Comparison of ENCODE assay signal across 8 mouse cellular contexts in the genomic region with DNA sequence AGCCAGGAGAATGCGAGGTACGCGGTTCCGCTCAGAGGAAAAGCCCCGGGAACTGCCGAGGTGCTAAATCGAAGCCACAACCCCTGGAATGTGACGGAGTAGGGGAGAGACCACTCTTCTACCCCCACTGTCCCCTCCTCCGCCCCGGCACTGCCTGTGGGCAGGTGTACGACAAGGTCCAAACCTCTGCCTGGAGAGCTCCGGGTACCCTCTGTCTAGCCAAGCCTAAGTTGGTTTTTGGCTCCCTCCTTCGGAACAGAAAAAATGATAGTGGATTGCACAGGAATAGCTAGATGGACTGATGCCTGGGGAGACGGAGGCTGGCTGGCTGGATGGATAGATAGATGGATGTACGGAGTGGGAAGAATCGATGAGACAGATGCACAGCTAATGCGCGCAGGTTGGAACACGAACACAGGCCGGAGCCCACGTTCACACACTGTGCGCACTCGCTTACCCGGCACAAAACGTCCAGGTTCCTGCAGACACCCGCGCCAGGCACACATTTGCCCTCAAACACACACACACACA. TPM values are rescaled to one million over a fixed set of nuclear protein-coding genes. Genes with fewer than 3 reads are reported as not detected.
DNase-seq lines count a peak whose midpoint lies in the region; ATAC-seq and TF ChIP-seq lines count a peak whose summit lies in the region.

No protein-coding gene starts in this region.

- peak overlapping the region; percentile 64 for H3K4me3 ChIP-seq in kidney, adult 2 months (ENCODE audit: insufficient read depth, low read depth, low read length)
- H3K4me3 ChIP-seq in midbrain, embryonic 11.5 days (ENCODE audit: low read depth, low read length), result peak overlapping the region; percentile 74
- H3K4me3 ChIP-seq in stomach, embryonic 14.5 days (ENCODE audit: low read depth, low read length), result peak overlapping the region; percentile 65

- H3K4me2 ChIP-seq in midbrain, embryonic 11.5 days, result peak overlapping the region; percentile 77
- H3K4me2 ChIP-seq in stomach, embryonic 14.5 days (replicated peaks; ENCODE audit: low read depth, low read length), result peak overlapping the region; percentile 95

- intact Hi-C loops in left cerebral cortex, postnatal 4 days (cut with DNase I), result loop anchor here (10.0 kb wide), 3 partner anchors 879 to 1439 kb away; no protein-coding TSS in a partner anchor

- no peaks in the 10 kb centered on the region for H3K27me3 ChIP-seq in kidney, adult 2 months (replicated peaks; ENCODE audit: control insufficient read depth, insufficient read depth, low read length)
- H3K27me3 ChIP-seq in midbrain, embryonic 11.5 days (ENCODE audit: control insufficient read depth, insufficient read depth, low read length), result peaks cover 10% of the 10 kb centered on the region
- H3K27me3 ChIP-seq in stomach, embryonic 14.5 days (ENCODE audit: control insufficient read depth, insufficient read depth, low read length), result no peaks in the 10 kb centered on the region; the same call in 1 of the 2 replicates

- H3K9ac ChIP-seq in midbrain, embryonic 11.5 days (ENCODE audit: low read length), result peak overlapping the region; percentile 80
- H3K9ac ChIP-seq in stomach, embryonic 14.5 days (replicated peaks; ENCODE audit: low read depth, low read length), result peak overlapping the region; percentile 50; the same call in 1 of the 2 replicates

- DNase-seq in ES-CJ7 (ENCODE audit: low read depth, low spot score), result peak; percentile 53
- DNase-seq in heart, adult 8-10 months (ENCODE audit: low spot score), result peak; percentile 74
- peak; percentile 86 for DNase-seq in kidney, adult 2 months
- peak; percentile 30 for DNase-seq in left cerebral cortex, postnatal 4 days
- DNase-seq in midbrain, embryonic 11.5 days (ENCODE audit: low spot score, missing footprints), result peak; percentile 97

- peak; percentile 9; the same call in 1 of the 2 replicates for ATAC-seq in common myeloid progenitor, adult 5-6 weeks (replicated peaks; ENCODE audit: low read depth, poor library complexity, severe bottlenecking)
- ATAC-seq in midbrain, embryonic 11.5 days (ENCODE audit: low FRiP score), result peak; percentile 48
- ATAC-seq in stomach, embryonic 14.5 days (ENCODE audit: insufficient number of reproducible peaks, insufficient read depth, low FRiP score, low read depth), result 0 out of 2 replicates have a peak, but pooled peaks have one; percentile 25
- no peak for ATAC-seq in erythroid progenitor cell, adult 5-6 weeks (replicated peaks; ENCODE audit: low FRiP score, poor library complexity, severe bottlenecking)

- 0 out of 2 replicates have a peak overlapping the region, but pooled peaks have one; percentile 4 for H3K27ac ChIP-seq in kidney, adult 2 months (ENCODE audit: insufficient read depth, low read depth, low read length)
- peak overlapping the region; percentile 81 for H3K27ac ChIP-seq in midbrain, embryonic 11.5 days (ENCODE audit: low read depth, low read length)
- H3K27ac ChIP-seq in stomach, embryonic 14.5 days (ENCODE audit: low read length), result no peak overlapping the region

- 2% methylated on average over 27 of the region's 27 CpGs for WGBS in kidney, adult 2 months
- 1% methylated on average over 27 of the region's 27 CpGs for WGBS in midbrain, embryonic 11.5 days
- 3% methylated on average over 27 of the region's 27 CpGs for WGBS in stomach, embryonic 14.5 days

- peak; percentile 40; the same call in 1 of the 2 replicates for TF ChIP-seq CTCF in kidney, adult 2 months (conservative IDR thresholded peaks at IDR 0.05; ENCODE audit: insufficient read depth, insufficient read length, low read depth, low read length)

- no peaks in the 10 kb centered on the region for H3K9me3 ChIP-seq in midbrain, embryonic 11.5 days (ENCODE audit: control insufficient read depth, low read length)
- no peaks in the 10 kb centered on the region for H3K9me3 ChIP-seq in stomach, embryonic 14.5 days (ENCODE audit: control insufficient read depth, low read depth, low read length)

- TF ChIP-seq POLR2A in kidney, adult 2 months (IDR thresholded peaks at IDR 0.05; ENCODE audit: low read depth, low read length), result no peak

- H3K36me3 ChIP-seq in kidney, adult 2 months (ENCODE audit: control insufficient read depth, insufficient read depth, low read length), result no peaks in the 10 kb centered on the region
- no peaks in the 10 kb centered on the region for H3K36me3 ChIP-seq in midbrain, embryonic 11.5 days (ENCODE audit: control insufficient read depth, insufficient read depth, low read length)
- no peaks in the 10 kb centered on the region for H3K36me3 ChIP-seq in stomach, embryonic 14.5 days (ENCODE audit: control insufficient read depth, insufficient read depth, low read length)

- no peaks in the 10 kb centered on the region for H3K4me1 ChIP-seq in kidney, adult 2 months (ENCODE audit: control insufficient read depth, insufficient read depth, low read length)
- H3K4me1 ChIP-seq in midbrain, embryonic 11.5 days (ENCODE audit: control insufficient read depth, insufficient read depth, low read length), result peaks cover 34% of the 10 kb centered on the region
- H3K4me1 ChIP-seq in stomach, embryonic 14.5 days (ENCODE audit: control insufficient read depth, insufficient read depth, low read length), result peaks cover 15% of the 10 kb centered on the region; the same call in 1 of the 2 replicates

RNA-seq across cellular contexts. Expression of a gene that starts 1.4 kb away (rescaled TPM):
- total RNA-seq in common myeloid progenitor, adult 5-6 weeks (2017), result 1.0 and 1.5 TPM in 2 replicates
- total RNA-seq in heart, adult 8-10 months (2022), result 10 to 100 TPM; 28.3 to 42.7 (median 36.0) TPM
- polyA plus RNA-seq in kidney, adult 2 months (2012; rRNA removed), result 5.1 and 5.2 TPM in 2 replicates
- total RNA-seq in left cerebral cortex, postnatal 4 days (2021), result 100 to 1,000 TPM; 139 to 161 TPM
- polyA plus RNA-seq in midbrain, embryonic 11.5 days (2014; fragmentation: Nextera tagmentation; extraction: Ambion mirVana), result 19.4 and 24.4 TPM in 2 replicates
- polyA plus RNA-seq in stomach, embryonic 14.5 days (2014; fragmentation: Nextera tagmentation; extraction: Ambion mirVana), result 18.2 and 19.9 TPM in 2 replicates
- under 0.01 TPM in 1 of 2 replicates, not detected in the other for total RNA-seq in erythroid progenitor cell, adult 5-6 weeks (2015; ENCODE audit: low replicate concordance)
- total RNA-seq in erythroid progenitor cell, adult 5-6 weeks (2017; ENCODE audit: low replicate concordance), result not detected in 2 replicates

Comparison
In these comparisons a context has a peak if more than half of its experiments do, and no peak if none do; other contexts are left out.
1. DNase-seq: peak in every context shown above with its lines; median percentile 97 in midbrain, embryonic 11.5 days; 86 in kidney, adult 2 months; 74 in heart, adult 8-10 months; 53 in ES-CJ7; 30 in left cerebral cortex, postnatal 4 days.
2. RNA of a gene that starts 1.4 kb away (total RNA-seq): 139 to 161 TPM in left cerebral cortex, postnatal 4 days and 28.3 to 42.7 TPM in heart, adult 8-10 months; 1.0 to 1.5 TPM in common myeloid progenitor, adult 5-6 weeks and under 0.01 TPM in erythroid progenitor cell, adult 5-6 weeks; every median in the first group is over 10 times any median in the second.
3. Peak in every context shown above with its lines, with median percentiles within 50 percentile points of each other: H3K4me3 ChIP-seq.